Mouse (Mus musculus): ENCODE data around the gene Cmklr1.

GRCm38 (mm10) chr5:113577555-113577954, 72.7 kb downstream of the Cmklr1 start:
- TF ChIP-seq POLR2A (IDR thresholded peaks at IDR 0.05; ENCODE audit: borderline replicate concordance, low read depth, low read length) (no peak), CTCF (IDR thresholded peaks at IDR 0.05; ENCODE audit: low read depth, low read length) (no peak)

Measured in bone marrow macrophage, adult 2 months (primary cell).